Mouse (Mus musculus) E14TG2a.4 (cell line): ENCODE measurements around the gene Ly9.

ENCODE experiments used
- H3K27me3 ChIP-seq: 2 replicates; pipeline ENCODE4 v1.6.1; 2014; ENCODE audit warnings: low read length, control low read depth; ENCODE audit not compliant: insufficient read depth
- H3K36me3 ChIP-seq: 2 replicates; pipeline ENCODE4 v1.6.1; 2014; ENCODE audit warnings: low read length, control low read depth; ENCODE audit not compliant: insufficient read depth
- H3K4me1 ChIP-seq: replicated peaks from 2 replicates; pipeline ENCODE4 v1.6.1; 2014; ENCODE audit warnings: low read depth, low read length, control low read depth
- H3K4me3 ChIP-seq: replicated peaks from 2 replicates; pipeline ENCODE4 v1.5.1; 2014; ENCODE audit warnings: mild to moderate bottlenecking, low read length
- H3K9me3 ChIP-seq: 2 replicates; pipeline ENCODE4 v1.6.1; 2014; ENCODE audit warnings: low read length, control low read depth
- CTCF ChIP-seq: conservative IDR thresholded peaks from 2 replicates; pipeline ENCODE4 v1.5.1; 2014; ENCODE audit warnings: low read length
- NANOG ChIP-seq: IDR thresholded peaks from 2 replicates; pipeline ENCODE4 v1.6.1; 2014; ENCODE audit warnings: borderline replicate concordance, low read length, mixed read lengths
- POU5F1 ChIP-seq: IDR thresholded peaks from 2 replicates; pipeline ENCODE4 v1.6.1; 2014; ENCODE audit warnings: low read length, borderline replicate concordance

The Ly9 gene

DNA sequence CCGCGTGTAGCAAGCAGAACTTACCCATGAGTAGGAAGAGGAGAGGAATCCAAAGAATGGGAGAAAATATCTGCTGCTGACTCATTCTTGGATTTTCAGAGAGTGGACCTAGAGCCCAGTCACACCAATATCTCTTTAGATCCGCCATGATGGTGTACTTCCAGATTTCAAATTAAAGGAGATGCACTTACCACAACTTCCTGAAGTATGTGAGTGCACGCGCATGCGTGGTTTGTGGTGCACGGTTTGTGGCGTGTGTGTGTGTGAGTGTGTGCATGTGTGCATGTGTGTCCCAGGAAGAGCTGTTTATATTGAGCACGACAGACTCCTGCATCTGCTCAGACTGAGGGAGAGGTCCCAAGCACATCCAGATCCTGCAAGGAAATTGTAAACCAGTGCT lies at the start of gene Ly9:
Gene Ly9 (minus strand): TSS at position 235 of the 400 bp plus-strand sequence.
- Histone ChIP-seq H3K27me3 (no peaks in the 10 kb centered on the region; the same call in 1 of the 2 replicates), H3K4me1 (no peaks in the 10 kb centered on the region), H3K36me3 (no peaks in the 10 kb centered on the region), H3K9me3 (no peaks in the 10 kb centered on the region), H3K4me3 (no peak within 1 kb of the TSS)
- TF ChIP-seq NANOG (no peak), POU5F1 (no peak), CTCF (no peak)

GRCm38 (mm10) chr1:171652734-171653133 lies 45.5 kb upstream of the Ly9 start, which contains the start of gene Slamf7:
TSS of gene Slamf7 (minus strand) at chr1:171653035.
- no peak for TF ChIP-seq POU5F1
- TF ChIP-seq NANOG: no peak
- TF ChIP-seq CTCF: no peak
- Histone ChIP-seq H3K9me3 (no peaks in the 10 kb centered on the region), H3K4me1 (no peaks in the 10 kb centered on the region; the same call in 1 of the 2 replicates), H3K4me3 (no peak within 1 kb of the TSS), H3K27me3 (no peaks in the 10 kb centered on the region), H3K36me3 (no peaks in the 10 kb centered on the region)

DNA sequence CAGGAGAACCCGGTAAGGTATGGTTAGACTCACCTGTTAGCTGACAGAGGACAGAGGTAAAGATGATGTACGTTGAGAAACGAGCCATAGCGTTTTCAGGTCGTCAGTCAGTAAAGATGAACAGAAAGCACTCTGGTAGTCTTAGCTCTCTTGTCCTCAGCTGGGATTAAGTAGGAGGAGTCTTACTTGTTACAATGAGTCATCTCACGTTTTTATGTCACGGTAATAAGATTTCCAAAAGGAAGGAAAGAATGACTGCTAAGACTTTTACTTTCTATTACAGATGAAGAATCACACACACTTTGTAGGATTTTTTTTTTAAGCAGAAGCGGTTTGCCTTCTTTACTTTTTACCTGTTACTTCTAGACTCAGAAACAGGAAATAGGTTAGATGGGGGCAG lies 41.6 kb upstream of the Ly9 start:
- Histone ChIP-seq H3K9me3 (no peaks in the 10 kb centered on the region), H3K4me3 (no peak overlapping the region), H3K4me1 (no peaks in the 10 kb centered on the region; the same call in 1 of the 2 replicates), H3K27me3 (no peaks in the 10 kb centered on the region), H3K36me3 (no peaks in the 10 kb centered on the region)
- TF ChIP-seq POU5F1: no peak
- TF ChIP-seq CTCF: no peak
- no peak for TF ChIP-seq NANOG

GRCm38 (mm10) chr1:171647716-171648115 lies 40.5 kb upstream of the Ly9 start:
- Histone ChIP-seq H3K4me3 (no peak overlapping the region), H3K27me3 (no peaks in the 10 kb centered on the region), H3K9me3 (no peaks in the 10 kb centered on the region), H3K4me1 (no peaks in the 10 kb centered on the region; the same call in 1 of the 2 replicates), H3K36me3 (no peaks in the 10 kb centered on the region)
- TF ChIP-seq CTCF: no peak
- no peak for TF ChIP-seq POU5F1
- no peak for TF ChIP-seq NANOG

DNA sequence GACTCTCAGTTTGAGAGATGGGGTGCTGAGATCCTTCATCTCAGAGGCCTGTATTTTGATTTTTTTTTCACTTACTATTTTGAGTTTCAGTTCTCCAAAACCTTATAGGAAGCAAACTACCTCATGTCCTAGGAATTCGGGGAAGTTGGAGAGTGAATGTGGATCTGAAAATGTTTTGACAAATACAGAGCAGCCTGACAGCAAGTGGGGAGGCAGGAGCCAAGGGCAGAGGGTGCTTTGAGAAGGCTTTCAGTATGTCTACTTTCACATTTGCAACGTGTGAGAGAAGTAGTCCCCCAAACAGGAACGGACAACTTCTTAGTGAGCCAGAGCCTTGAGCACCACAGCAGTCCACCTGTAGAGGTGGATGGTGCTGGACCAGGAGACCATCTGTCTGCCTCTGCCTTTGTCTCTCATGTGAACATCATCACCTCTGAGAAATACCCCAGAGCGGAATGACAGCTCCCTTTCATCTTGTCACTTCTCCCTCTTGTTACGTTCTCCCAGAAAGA lies 39.3 kb upstream of the Ly9 start:
- TF ChIP-seq NANOG: no peak
- TF ChIP-seq CTCF: no peak
- no peak for TF ChIP-seq POU5F1
- no peaks in the 10 kb centered on the region for H3K27me3 ChIP-seq
- no peaks in the 10 kb centered on the region for H3K9me3 ChIP-seq
- H3K36me3 ChIP-seq: no peaks in the 10 kb centered on the region
- H3K4me3 ChIP-seq: no peak overlapping the region
- H3K4me1 ChIP-seq: no peaks in the 10 kb centered on the region; the same call in 1 of the 2 replicates

DNA sequence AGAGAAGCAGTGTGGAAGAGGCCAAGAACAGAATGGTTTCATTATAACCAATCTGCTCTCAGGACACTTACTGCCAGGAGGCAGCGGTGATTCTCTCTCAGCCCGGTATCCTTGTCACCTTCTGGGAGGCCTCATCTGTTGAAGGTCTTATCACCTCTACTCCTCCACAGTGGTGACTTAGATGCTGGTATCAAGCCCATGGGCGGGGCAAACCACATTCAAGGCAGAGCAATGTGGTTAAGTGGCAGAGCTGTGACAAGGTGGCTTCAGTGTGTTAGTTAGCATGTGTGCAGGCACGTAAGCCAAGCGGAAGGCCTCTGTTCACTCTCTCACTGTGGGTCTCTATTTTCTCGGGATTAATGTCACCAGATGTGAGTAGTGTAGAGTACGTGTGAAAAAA lies 36.4 kb upstream of the Ly9 start:
- Histone ChIP-seq H3K27me3 (no peaks in the 10 kb centered on the region), H3K36me3 (no peaks in the 10 kb centered on the region), H3K9me3 (no peaks in the 10 kb centered on the region), H3K4me1 (no peaks in the 10 kb centered on the region; the same call in 1 of the 2 replicates), H3K4me3 (no peak overlapping the region)
- TF ChIP-seq POU5F1 (no peak), CTCF (no peak), NANOG (no peak)

- TF ChIP-seq CTCF: no peak
- TF ChIP-seq POU5F1: no peak
- no peak for TF ChIP-seq NANOG
- Histone ChIP-seq H3K4me1 (no peaks in the 10 kb centered on the region), H3K36me3 (no peaks in the 10 kb centered on the region), H3K27me3 (no peaks in the 10 kb centered on the region), H3K4me3 (no peak overlapping the region), H3K9me3 (no peaks in the 10 kb centered on the region)
Measured at GRCm38 (mm10) chr1:171640796-171641195, 33.6 kb upstream of the Ly9 start.

DNA sequence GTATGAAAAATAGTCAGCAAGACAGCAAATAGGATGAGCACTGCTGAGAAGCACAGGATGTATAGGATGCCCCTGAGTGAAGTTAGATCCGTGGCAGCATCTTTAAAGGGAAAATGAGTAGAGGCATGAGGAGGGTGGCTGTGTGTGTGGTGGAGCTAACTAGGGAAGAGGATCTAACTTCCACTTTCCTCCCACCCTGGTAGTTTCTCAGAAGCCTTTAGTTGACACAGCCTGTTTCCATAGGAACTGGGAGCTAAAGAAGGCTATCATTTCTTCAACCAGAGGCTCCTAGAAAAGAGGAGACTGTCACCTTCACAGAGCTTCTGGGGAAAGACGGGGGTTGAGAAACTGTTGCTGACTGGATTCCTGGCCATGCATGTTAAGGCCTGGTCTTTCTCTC lies 31.5 kb upstream of the Ly9 start:
- no peaks in the 10 kb centered on the region for H3K27me3 ChIP-seq
- no peak for TF ChIP-seq CTCF
- no peak for TF ChIP-seq POU5F1
- TF ChIP-seq NANOG: no peak
- H3K4me3 ChIP-seq: no peak overlapping the region
- no peaks in the 10 kb centered on the region for H3K9me3 ChIP-seq
- no peaks in the 10 kb centered on the region for H3K36me3 ChIP-seq
- H3K4me1 ChIP-seq: no peaks in the 10 kb centered on the region

GRCm38 (mm10) chr1:171637101-171637500 lies 29.9 kb upstream of the Ly9 start:
- no peaks in the 10 kb centered on the region for H3K27me3 ChIP-seq
- TF ChIP-seq CTCF (no peak), POU5F1 (no peak), NANOG (no peak)
- H3K36me3 ChIP-seq: no peaks in the 10 kb centered on the region
- H3K4me1 ChIP-seq: no peaks in the 10 kb centered on the region
- no peaks in the 10 kb centered on the region for H3K9me3 ChIP-seq
- no peak overlapping the region for H3K4me3 ChIP-seq

- Histone ChIP-seq H3K9me3 (no peaks in the 10 kb centered on the region), H3K36me3 (no peaks in the 10 kb centered on the region), H3K27me3 (no peaks in the 10 kb centered on the region), H3K4me3 (no peak overlapping the region), H3K4me1 (no peaks in the 10 kb centered on the region)
- TF ChIP-seq CTCF: no peak
- no peak for TF ChIP-seq POU5F1
Measured at GRCm38 (mm10) chr1:171635696-171636095, 28.5 kb upstream of the Ly9 start.
